Mouse (Mus musculus) heart, adult 2 months (tissue): ENCODE measurements around the gene Mga.
A peak's percentile ranks its signal among the peaks of the same experiment; 100 is the strongest.

Experiments
- CTCF ChIP-seq: fragments of 200-600 bp; IDR thresholded peaks from 2 replicates; pipeline ENCODE4 v1.8.1; 2022; ENCODE audit warnings: antibody characterized with exemption, mild to moderate bottlenecking, moderate library complexity
- POLR2A ChIP-seq: fragments of 200-500 bp; IDR thresholded peaks from 2 replicates; pipeline ENCODE4 v1.6.1; 2011; ENCODE audit warnings: mild to moderate bottlenecking, low read depth, low read length, control low read depth; ENCODE audit not compliant: insufficient read depth

GRCm38 (mm10) chr2:119970571-119970970, 73.5 kb downstream of the Mga start:
- TF ChIP-seq CTCF (peak; percentile 93), POLR2A (no peak)
